Mouse (Mus musculus) naive thymus-derived CD4-positive, alpha-beta T cell, adult 5 months (primary cell): Measurements from ENCODE around the gene Slco1b2. TPM values are rescaled to one million over a fixed set of nuclear protein-coding genes. Genes with fewer than 3 reads are reported as not detected.

Experiments used
- polyA plus RNA-seq: library from polyadenylated mRNA; unstranded; fragments of 100-300 nt; shearing (Covaris generic); gene quantifications from one replicate; pipeline ENCODE4 v1.2.1, GENCODE M21; 2017

The Slco1b2 gene
- polyA plus RNA-seq: 0.10 TPM

DNA sequence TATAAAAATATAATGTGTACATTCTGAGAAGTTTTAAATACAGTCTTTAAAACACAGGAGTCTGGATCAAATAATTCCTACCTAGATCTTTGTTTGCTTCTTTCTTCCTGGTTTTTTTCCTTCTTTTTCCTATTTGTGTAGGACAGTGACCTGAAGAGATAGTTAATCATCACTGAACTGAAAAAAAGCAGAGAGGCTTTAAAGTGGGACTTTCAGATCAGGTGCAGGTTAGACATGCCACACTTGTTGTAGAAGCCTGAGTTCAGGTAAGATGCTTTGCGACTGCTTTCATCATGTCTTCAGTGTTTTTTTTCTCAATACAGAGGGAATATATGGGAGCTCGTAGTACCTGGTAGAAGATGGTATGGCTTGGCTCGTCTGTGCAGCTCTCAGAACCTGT lies at the start of gene Slco1b2:
Slco1b2 (plus strand) TSS at position 228 of the 400 bp plus-strand sequence.

Other genes with a start within 250 kb of the Slco1b2 start
- gene Slco1c1, start 105.2 kb upstream of the Slco1b2 start, polyA plus RNA-seq: not detected
- not detected for gene Gm5724, start 144.3 kb downstream of the Slco1b2 start, polyA plus RNA-seq
- gene Slco1a4, start 226.7 kb downstream of the Slco1b2 start, polyA plus RNA-seq: 0.27 TPM